Mouse (Mus musculus): ENCODE measurements around the gene Eps8. TPM values are rescaled to one million over a fixed set of nuclear protein-coding genes. Genes with fewer than 3 reads are reported as not detected.
A peak's percentile ranks its signal among the peaks of the same experiment; 100 is the strongest.

The Eps8 gene
- total RNA-seq, 2 experiments from 2014 or later = 35.6 to 43.2 TPM

DNA sequence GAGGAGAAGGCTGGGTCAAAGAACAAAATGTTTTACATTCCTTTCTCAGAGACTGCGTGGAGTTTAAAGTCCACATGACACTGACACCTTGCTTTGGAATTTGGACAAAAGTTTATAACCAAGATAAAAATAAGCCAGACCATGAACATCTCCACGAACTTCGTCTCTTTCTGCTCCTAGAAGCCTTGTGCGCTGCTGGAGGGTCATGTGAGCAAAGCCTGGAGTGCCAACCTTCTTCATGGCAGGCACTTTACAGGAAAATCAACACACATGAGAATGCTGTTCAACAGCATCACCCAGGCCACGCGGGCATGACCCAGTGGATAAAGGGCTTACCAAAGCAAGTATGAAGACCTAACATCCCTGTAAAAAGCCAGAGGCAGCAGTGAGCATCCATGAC is 85.6 kb downstream of the Eps8 start:
- no peak for DNase-seq

- no peak for DNase-seq
Observed at GRCm38 (mm10) chr6:137565890-137566289, 88.8 kb downstream of the Eps8 start.

DNA sequence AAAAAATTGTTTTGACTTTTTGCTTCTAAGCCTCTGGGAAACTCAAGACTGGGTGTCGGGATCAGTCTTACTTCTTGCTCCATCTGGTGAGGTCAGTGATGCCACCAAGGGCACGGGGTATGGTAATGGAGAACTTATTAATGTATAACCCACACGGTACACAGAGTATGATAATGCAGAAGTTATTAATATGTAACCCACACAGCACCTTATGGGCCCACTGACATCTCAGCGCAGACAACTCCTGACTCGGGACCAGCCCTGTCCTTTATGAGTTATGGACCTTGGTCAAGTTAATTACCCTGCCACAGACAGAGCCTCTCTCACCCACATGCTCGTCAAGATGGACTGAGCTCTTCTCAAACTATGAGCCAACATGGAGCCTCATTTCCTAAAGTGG is 89.2 kb downstream of the Eps8 start:
- DNase-seq = no peak

GRCm38 (mm10) chr6:137560358-137560859 is 94.3 kb downstream of the Eps8 start:
- peak in 1 of 2 experiments; percentile 12 for DNase-seq

- peak; percentile 79 to 84 for DNase-seq
Observed at GRCm38 (mm10) chr6:137558840-137559239, 95.8 kb downstream of the Eps8 start.

GRCm38 (mm10) chr6:137557671-137558070 is 97.0 kb downstream of the Eps8 start:
- no peak for DNase-seq

GRCm38 (mm10) chr6:137557159-137557558 is 97.5 kb downstream of the Eps8 start:
- DNase-seq = no peak

- no peak for DNase-seq
Observed at GRCm38 (mm10) chr6:137556636-137557035, 98.0 kb downstream of the Eps8 start.

- DNase-seq = no peak
Observed at GRCm38 (mm10) chr6:137550181-137550580, 104.5 kb downstream of the Eps8 start.

GRCm38 (mm10) chr6:137548613-137549012 is 106.1 kb downstream of the Eps8 start:
- DNase-seq = no peak

GRCm38 (mm10) chr6:137547555-137547954 is 107.1 kb downstream of the Eps8 start:
- DNase-seq = no peak

DNA sequence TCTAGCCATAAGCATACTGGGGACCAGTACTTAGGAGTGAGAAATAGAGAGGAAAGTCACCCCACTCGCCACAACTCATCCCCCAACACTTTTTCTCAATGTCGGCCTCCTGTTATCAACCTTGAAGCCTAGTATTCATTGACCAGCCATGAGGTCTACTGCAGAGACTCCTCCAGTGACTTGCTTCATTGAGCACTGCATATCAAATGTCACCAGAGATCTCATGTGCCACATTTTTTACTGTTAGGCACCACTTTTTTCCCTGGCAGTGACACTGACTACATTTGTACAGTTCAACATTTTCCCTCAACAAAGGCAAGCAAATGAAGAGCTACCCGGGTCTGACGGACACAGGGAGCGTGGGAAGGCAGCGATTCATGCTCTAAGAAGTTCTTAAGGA is 108.6 kb downstream of the Eps8 start:
- DNase-seq = no peak

GRCm38 (mm10) chr6:137545341-137545740 is 109.3 kb downstream of the Eps8 start:
- no peak for DNase-seq

DNA sequence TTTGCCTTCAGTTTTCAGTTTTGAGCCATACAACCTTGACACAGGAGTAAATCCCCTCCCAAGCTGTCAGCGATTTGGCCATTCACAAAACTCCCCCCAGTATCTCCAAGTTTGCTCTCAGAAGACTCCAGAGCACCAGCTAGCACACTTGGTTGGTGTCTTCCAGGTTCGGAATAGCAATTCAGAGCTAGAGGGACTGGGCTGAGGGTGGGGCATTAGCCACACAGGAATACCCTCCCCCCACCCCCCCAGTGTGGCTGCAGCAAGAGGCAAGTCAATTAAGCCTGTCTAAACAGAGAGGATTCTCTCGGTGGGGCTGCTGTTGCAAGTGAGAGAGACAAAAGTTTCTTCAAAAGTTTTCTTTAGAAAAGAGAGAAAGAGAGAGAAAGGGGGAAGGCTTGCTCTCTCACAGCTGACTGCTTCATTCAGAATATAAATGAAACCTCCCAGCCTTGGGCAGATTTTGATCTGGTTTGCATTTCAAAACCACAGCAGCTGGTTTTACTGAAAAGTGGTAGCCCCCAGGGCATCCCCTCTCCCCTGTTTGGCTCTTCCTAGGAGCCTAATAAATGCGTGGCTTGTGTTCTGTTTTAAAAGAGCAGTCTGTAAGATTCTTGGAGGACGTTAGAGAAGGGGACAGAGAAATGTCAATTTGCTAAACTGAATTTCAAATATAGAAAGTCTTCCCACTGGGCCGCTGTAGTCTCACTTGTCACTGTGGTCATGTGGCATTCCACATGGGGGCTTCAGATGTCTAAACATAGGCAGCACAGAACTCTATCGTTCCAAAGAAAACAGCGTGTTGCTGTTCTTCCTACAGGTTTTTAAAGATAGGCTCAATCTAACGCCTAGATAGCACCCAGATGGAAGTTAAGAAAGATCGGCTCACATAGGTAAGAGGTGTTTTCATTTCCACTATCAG is 112.2 kb downstream of the Eps8 start:
- no peak for DNase-seq

- no peak for DNase-seq
Observed at GRCm38 (mm10) chr6:137541216-137542176, 113.2 kb downstream of the Eps8 start.

DNA sequence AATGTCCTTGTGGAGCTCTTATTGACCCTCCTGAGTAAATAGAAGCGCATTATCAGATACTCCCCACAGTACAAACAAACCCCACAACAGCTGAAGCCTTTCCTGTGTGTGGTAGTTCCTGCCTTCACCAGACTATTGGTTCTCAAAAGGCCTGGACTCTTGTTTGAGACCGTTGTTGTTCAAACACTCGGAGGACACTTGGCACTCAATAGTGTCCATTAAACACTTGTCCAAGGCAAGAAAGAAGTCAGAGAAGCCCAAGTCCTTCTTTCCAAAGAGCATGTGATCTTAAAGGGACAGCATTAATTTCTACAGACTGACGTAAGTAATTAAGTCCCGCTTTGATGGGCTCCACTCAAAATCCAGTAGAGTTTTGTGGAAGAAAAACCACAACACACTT is 113.9 kb downstream of the Eps8 start:
- no peak for DNase-seq

- no peak for DNase-seq
Observed at GRCm38 (mm10) chr6:137540346-137540745, 114.3 kb downstream of the Eps8 start.

GRCm38 (mm10) chr6:137539219-137539618 is 115.5 kb downstream of the Eps8 start:
- DNase-seq = no peak

- DNase-seq = no peak
Observed at GRCm38 (mm10) chr6:137532758-137533157, 121.9 kb downstream of the Eps8 start.

GRCm38 (mm10) chr6:137525769-137526168 is 128.9 kb downstream of the Eps8 start:
- no peak for DNase-seq

- no peak for DNase-seq
Observed at GRCm38 (mm10) chr6:137520343-137520704, 134.4 kb downstream of the Eps8 start.

GRCm38 (mm10) chr6:137519529-137520342 is 134.9 kb downstream of the Eps8 start:
- peak; percentile 5 to 45 for DNase-seq

Data from adrenal gland, postnatal 36 days (tissue).